Mouse (Mus musculus) neural tube, embryonic 13.5 days (tissue): ENCODE measurements around the gene Frmpd1. TPM values are rescaled to one million over a fixed set of nuclear protein-coding genes. Genes with fewer than 3 reads are reported as not detected.
A peak's percentile ranks its signal among the peaks of the same experiment; 100 is the strongest.

ENCODE experiments used
- ATAC-seq: fragments of 200-750 bp; cut with Nextera tagmentation; 2 replicates; pipeline ENCODE4 v1.8.0; 2017; ENCODE audit warnings: low read depth, mild to moderate bottlenecking, moderate TSS enrichment, moderate library complexity
- H3K27ac ChIP-seq: fragments of 300-500 bp; sonication (generic); replicated peaks from 2 replicates; pipeline ENCODE4 v1.5.1; 2015; ENCODE audit warnings: moderate library complexity, mild to moderate bottlenecking, inconsistent platforms
- H3K27me3 ChIP-seq: fragments of 300-500 bp; sonication (generic); 2 replicates; pipeline ENCODE4 v1.6.1; 2015; ENCODE audit warnings: mild to moderate bottlenecking, inconsistent platforms
- H3K36me3 ChIP-seq: fragments of 300-500 bp; sonication (generic); 2 replicates; pipeline ENCODE4 v1.6.1; 2015; ENCODE audit warnings: mild to moderate bottlenecking, inconsistent platforms
- H3K4me1 ChIP-seq: fragments of 300-500 bp; sonication (generic); replicated peaks from 2 replicates; pipeline ENCODE4 v1.6.1; 2015; ENCODE audit warnings: inconsistent platforms
- H3K4me2 ChIP-seq: fragments of 300-500 bp; sonication (generic); 2 replicates; pipeline ENCODE4 v1.6.1; 2015; ENCODE audit warnings: inconsistent platforms, mild to moderate bottlenecking, moderate library complexity
- H3K4me3 ChIP-seq: fragments of 300-500 bp; sonication (generic); 2 replicates; pipeline ENCODE4 v1.5.1; 2015; ENCODE audit warnings: mild to moderate bottlenecking, inconsistent platforms
- H3K9ac ChIP-seq: fragments of 300-500 bp; sonication (generic); 2 replicates; pipeline ENCODE4 v1.6.1; 2015; ENCODE audit warnings: moderate library complexity, mild to moderate bottlenecking, inconsistent platforms
- H3K9me3 ChIP-seq: fragments of 300-500 bp; sonication (generic); 2 replicates; pipeline ENCODE4 v1.6.1; 2016; ENCODE audit warnings: inconsistent platforms
- WGBS: fragments of 180-500 bp; shearing (Covaris S2); methylation state at CpG from one replicate; pipeline ENCODE4 v1.1.7; 2015; 5-methylcytosine and 5-hydroxymethylcytosine counted together
- polyA plus RNA-seq: library from polyadenylated mRNA; unstranded; fragments of >200 nt; fragmentation: Nextera tagmentation; extraction: Ambion mirVana; gene quantifications from 2 replicates; pipeline ENCODE4 v1.2.1, GENCODE M21; 2015

The Frmpd1 gene
- polyA plus RNA-seq, 1 experiment from 2014 or later = 2.9 TPM

- 28% methylated on average over 13 of the region's 13 CpGs for WGBS
- Histone ChIP-seq H3K4me2 (peak overlapping the region; percentile 97), H3K36me3 (no peaks in the 10 kb centered on the region), H3K9me3 (no peaks in the 10 kb centered on the region), H3K27me3 (peaks cover 41% of the 10 kb centered on the region), H3K4me3 (peak overlapping the region; percentile 68), H3K27ac (no peak overlapping the region), H3K9ac (peak overlapping the region; percentile 76), H3K4me1 (peaks cover 19% of the 10 kb centered on the region)
- ATAC-seq = peak; percentile 43
Measured at GRCm38 (mm10) chr4:45183818-45184520, 706 bp upstream of the Frmpd1 start.

- no peak; the same call in 1 of the 2 replicates for ATAC-seq
- H3K9me3 ChIP-seq = no peaks in the 10 kb centered on the region
- WGBS = 1% methylated on average over 10 of the region's 10 CpGs
- H3K27ac ChIP-seq = no peak overlapping the region
- no peaks in the 10 kb centered on the region for H3K36me3 ChIP-seq
- H3K9ac ChIP-seq = peak overlapping the region; percentile 76
- peak overlapping the region; percentile 68 for H3K4me3 ChIP-seq
- peaks cover 21% of the 10 kb centered on the region for H3K4me1 ChIP-seq
- H3K4me2 ChIP-seq = peak overlapping the region; percentile 97
- peaks cover 41% of the 10 kb centered on the region for H3K27me3 ChIP-seq
Measured at GRCm38 (mm10) chr4:45185331-45185669, 625 bp downstream of the Frmpd1 start.

GRCm38 (mm10) chr4:45198296-45198695, 13.6 kb downstream of the Frmpd1 start:
- H3K27ac ChIP-seq = no peak overlapping the region
- WGBS = 78% methylated on average over 3 of the region's 3 CpGs
- H3K27me3 ChIP-seq = no peaks in the 10 kb centered on the region
- H3K9ac ChIP-seq = no peak overlapping the region
- H3K4me2 ChIP-seq = no peak overlapping the region
- no peaks in the 10 kb centered on the region for H3K9me3 ChIP-seq
- H3K4me3 ChIP-seq = no peak overlapping the region
- ATAC-seq = no peak
- no peaks in the 10 kb centered on the region for H3K4me1 ChIP-seq
- no peaks in the 10 kb centered on the region for H3K36me3 ChIP-seq

GRCm38 (mm10) chr4:45203283-45203682, 18.6 kb downstream of the Frmpd1 start:
- H3K36me3 ChIP-seq = no peaks in the 10 kb centered on the region
- H3K9ac ChIP-seq = no peak overlapping the region
- no peak overlapping the region for H3K4me3 ChIP-seq
- H3K27ac ChIP-seq = no peak overlapping the region
- no peak overlapping the region for H3K4me2 ChIP-seq
- WGBS = 87% methylated on average over 7 of the region's 7 CpGs
- H3K27me3 ChIP-seq = no peaks in the 10 kb centered on the region
- H3K4me1 ChIP-seq = peaks cover 5% of the 10 kb centered on the region; the same call in 1 of the 2 replicates
- H3K9me3 ChIP-seq = no peaks in the 10 kb centered on the region
- ATAC-seq = no peak

GRCm38 (mm10) chr4:45207444-45207843, 22.8 kb downstream of the Frmpd1 start:
- ATAC-seq = no peak
- no peaks in the 10 kb centered on the region for H3K27me3 ChIP-seq
- H3K36me3 ChIP-seq = no peaks in the 10 kb centered on the region
- no peak overlapping the region for H3K4me2 ChIP-seq
- H3K9ac ChIP-seq = no peak overlapping the region
- no peaks in the 10 kb centered on the region for H3K9me3 ChIP-seq
- H3K4me1 ChIP-seq = peaks cover 17% of the 10 kb centered on the region
- H3K27ac ChIP-seq = no peak overlapping the region
- 74% methylated on average over 4 of the region's 4 CpGs for WGBS
- H3K4me3 ChIP-seq = no peak overlapping the region

GRCm38 (mm10) chr4:45208832-45209363, 24.2 kb downstream of the Frmpd1 start:
- Histone ChIP-seq H3K4me3 (no peak overlapping the region), H3K36me3 (no peaks in the 10 kb centered on the region), H3K27ac (no peak overlapping the region), H3K9ac (no peak overlapping the region), H3K4me2 (no peak overlapping the region), H3K9me3 (no peaks in the 10 kb centered on the region), H3K4me1 (peaks cover 17% of the 10 kb centered on the region), H3K27me3 (no peaks in the 10 kb centered on the region)
- peak; percentile 71 for ATAC-seq
- 42% methylated on average over 12 of the region's 12 CpGs for WGBS

- WGBS = 73% methylated on average over 11 of the region's 11 CpGs
- no peak overlapping the region for H3K9ac ChIP-seq
Measured at GRCm38 (mm10) chr4:45212342-45213063, 27.8 kb downstream of the Frmpd1 start.

GRCm38 (mm10) chr4:45219946-45220345, 35.3 kb downstream of the Frmpd1 start:
- no peaks in the 10 kb centered on the region for H3K9me3 ChIP-seq
- H3K27me3 ChIP-seq = no peaks in the 10 kb centered on the region
- H3K9ac ChIP-seq = no peak overlapping the region
- H3K36me3 ChIP-seq = no peaks in the 10 kb centered on the region
- no peak overlapping the region for H3K4me2 ChIP-seq
- no peak for ATAC-seq
- 87% methylated on average over 8 of the region's 8 CpGs for WGBS
- H3K4me3 ChIP-seq = no peak overlapping the region
- no peaks in the 10 kb centered on the region for H3K4me1 ChIP-seq
- no peak overlapping the region for H3K27ac ChIP-seq

More at GRCm38 (mm10) chr4:45212342-45213063, 27.8 kb downstream of the Frmpd1 start:
- Histone ChIP-seq H3K4me1 (peaks cover 17% of the 10 kb centered on the region), H3K27me3 (no peaks in the 10 kb centered on the region), H3K36me3 (no peaks in the 10 kb centered on the region), H3K4me3 (no peak overlapping the region), H3K4me2 (no peak overlapping the region), H3K9me3 (no peaks in the 10 kb centered on the region), H3K27ac (no peak overlapping the region)
- ATAC-seq = no peak

GRCm38 (mm10) chr4:45222395-45222794, 37.7 kb downstream of the Frmpd1 start:
- no peaks in the 10 kb centered on the region for H3K4me1 ChIP-seq
- WGBS = 91% methylated on average over 2 of the region's 2 CpGs
- H3K4me3 ChIP-seq = no peak overlapping the region
- no peak overlapping the region for H3K27ac ChIP-seq
- no peak overlapping the region for H3K4me2 ChIP-seq
- no peak for ATAC-seq
- no peaks in the 10 kb centered on the region for H3K36me3 ChIP-seq
- no peak overlapping the region for H3K9ac ChIP-seq
- no peaks in the 10 kb centered on the region for H3K27me3 ChIP-seq
- H3K9me3 ChIP-seq = no peaks in the 10 kb centered on the region

GRCm38 (mm10) chr4:45230263-45230662, 45.6 kb downstream of the Frmpd1 start:
- no peaks in the 10 kb centered on the region for H3K36me3 ChIP-seq
- WGBS = 85% methylated on average over 5 of the region's 5 CpGs

GRCm38 (mm10) chr4:45238260-45238659, 53.6 kb downstream of the Frmpd1 start:
- Histone ChIP-seq H3K4me2 (no peak overlapping the region), H3K9ac (no peak overlapping the region), H3K9me3 (no peaks in the 10 kb centered on the region), H3K4me3 (no peak overlapping the region), H3K27ac (no peak overlapping the region), H3K4me1 (no peaks in the 10 kb centered on the region), H3K36me3 (no peaks in the 10 kb centered on the region), H3K27me3 (no peaks in the 10 kb centered on the region)
- no peak for ATAC-seq
- WGBS = 67% methylated on average over 5 of the region's 5 CpGs

More at GRCm38 (mm10) chr4:45230263-45230662, 45.6 kb downstream of the Frmpd1 start:
- Histone ChIP-seq H3K4me1 (no peaks in the 10 kb centered on the region), H3K27ac (no peak overlapping the region), H3K9ac (no peak overlapping the region), H3K9me3 (no peaks in the 10 kb centered on the region), H3K4me2 (no peak overlapping the region), H3K4me3 (no peak overlapping the region), H3K27me3 (no peaks in the 10 kb centered on the region)
- no peak for ATAC-seq

GRCm38 (mm10) chr4:45241330-45241729, 56.7 kb downstream of the Frmpd1 start:
- Histone ChIP-seq H3K27ac (no peak overlapping the region), H3K4me3 (no peak overlapping the region), H3K27me3 (no peaks in the 10 kb centered on the region), H3K9ac (no peak overlapping the region), H3K36me3 (no peaks in the 10 kb centered on the region), H3K4me1 (no peaks in the 10 kb centered on the region), H3K9me3 (no peaks in the 10 kb centered on the region), H3K4me2 (no peak overlapping the region)
- ATAC-seq = no peak
- WGBS = 74% methylated on average over 5 of the region's 5 CpGs
